Mouse (Mus musculus) gonadal fat pad, adult 2 months (tissue): Measurements from ENCODE around the gene Kcnj6. TPM values are rescaled to one million over a fixed set of nuclear protein-coding genes. Genes with fewer than 3 reads are reported as not detected.

ENCODE experiments used
- DNase-seq: peaks from one replicate; pipeline ENCODE4 v3.0.0-alpha.2; 2012; ENCODE audit warnings: low read depth
- polyA plus RNA-seq: library from polyadenylated mRNA; depleted of rRNA; stranded (reverse); fragments of >200 nt; gene quantifications from 2 replicates; pipeline ENCODE4 v1.2.3, GENCODE M21; 2012

The Kcnj6 gene
- polyA plus RNA-seq, 1 experiment: not detected

GRCm38 (mm10) chr16:94931343-94932301 is 65.9 kb downstream of the Kcnj6 start:
- DNase-seq: no peak

- DNase-seq: no peak
These were observed 72.1 kb downstream of the Kcnj6 start for GRCm38 (mm10) chr16:94925364-94925763.

- no peak for DNase-seq
These were observed 78.3 kb downstream of the Kcnj6 start for GRCm38 (mm10) chr16:94919177-94919576.

GRCm38 (mm10) chr16:94906026-94906425 is 91.5 kb downstream of the Kcnj6 start:
- DNase-seq: no peak

GRCm38 (mm10) chr16:94898832-94899231 is 98.7 kb downstream of the Kcnj6 start:
- DNase-seq: no peak

GRCm38 (mm10) chr16:94892162-94892650 is 105.3 kb downstream of the Kcnj6 start:
- no peak for DNase-seq

GRCm38 (mm10) chr16:94890581-94890980 is 106.9 kb downstream of the Kcnj6 start:
- DNase-seq: no peak

GRCm38 (mm10) chr16:94890056-94890455 is 107.4 kb downstream of the Kcnj6 start:
- no peak for DNase-seq

GRCm38 (mm10) chr16:94888554-94888953 is 108.9 kb downstream of the Kcnj6 start:
- no peak for DNase-seq

- no peak for DNase-seq
These were observed 111.1 kb downstream of the Kcnj6 start for GRCm38 (mm10) chr16:94886398-94886797.

- DNase-seq: no peak
These were observed 112.4 kb downstream of the Kcnj6 start for GRCm38 (mm10) chr16:94885062-94885461.

- DNase-seq: no peak
These were observed 113.6 kb downstream of the Kcnj6 start for GRCm38 (mm10) chr16:94883909-94884308.

- no peak for DNase-seq
These were observed 114.3 kb downstream of the Kcnj6 start for GRCm38 (mm10) chr16:94883196-94883595.

GRCm38 (mm10) chr16:94882111-94882510 is 115.4 kb downstream of the Kcnj6 start:
- DNase-seq: no peak

- no peak for DNase-seq
These were observed 124.8 kb downstream of the Kcnj6 start for GRCm38 (mm10) chr16:94872614-94873272.

GRCm38 (mm10) chr16:94868354-94868753 is 129.1 kb downstream of the Kcnj6 start:
- no peak for DNase-seq

- DNase-seq: no peak
These were observed 131.1 kb downstream of the Kcnj6 start for GRCm38 (mm10) chr16:94866300-94866956.

GRCm38 (mm10) chr16:94865796-94866195 is 131.7 kb downstream of the Kcnj6 start:
- no peak for DNase-seq

GRCm38 (mm10) chr16:94865101-94865500 is 132.4 kb downstream of the Kcnj6 start:
- DNase-seq: no peak

GRCm38 (mm10) chr16:94863475-94863874 is 134.0 kb downstream of the Kcnj6 start:
- no peak for DNase-seq

GRCm38 (mm10) chr16:94855990-94856389 is 141.5 kb downstream of the Kcnj6 start:
- no peak for DNase-seq
